Mouse (Mus musculus) lung, adult 2 months (tissue): ENCODE results near the gene Cers4. TPM values are rescaled to one million over a fixed set of nuclear protein-coding genes. Genes with fewer than 3 reads are reported as not detected.

ENCODE experiments used
- DNase-seq: peaks from one replicate; pipeline ENCODE4 v3.0.0; 2022
- H3K4me1 ChIP-seq: fragments of 200-500 bp; 2 replicates; pipeline ENCODE4 v1.6.1; 2011; ENCODE audit warnings: low read length; ENCODE audit not compliant: control insufficient read depth, insufficient read depth
- H3K4me3 ChIP-seq: fragments of 200-500 bp; replicated peaks from 2 replicates; pipeline ENCODE3; 2011; ENCODE audit warnings: low read depth, mild to moderate bottlenecking, control low read depth, low read length; ENCODE audit errors: extremely low read depth
- CTCF ChIP-seq: fragments of 200-500 bp; IDR thresholded peaks from 2 replicates; pipeline ENCODE4 v1.5.1; 2011; ENCODE audit warnings: mild to moderate bottlenecking, low read length, control low read depth; ENCODE audit not compliant: insufficient read depth
- POLR2A ChIP-seq: fragments of 200-500 bp; IDR thresholded peaks from 2 replicates; pipeline ENCODE4 v1.6.1; 2011; ENCODE audit warnings: low read depth, mild to moderate bottlenecking, control low read depth, low read length, borderline replicate concordance; ENCODE audit errors: extremely low read depth
- WGBS: fragments of 180-500 bp; shearing (Covaris S2); methylation state at CpG from one replicate; pipeline ENCODE4 v1.1.7; 2018; 5-methylcytosine and 5-hydroxymethylcytosine counted together
- polyA plus RNA-seq: library from polyadenylated mRNA; depleted of rRNA; stranded (reverse); fragments of >200 nt; gene quantifications from 2 replicates; pipeline ENCODE4 v1.2.3, GENCODE M21; 2012; rRNA removed

The Cers4 gene
- polyA plus RNA-seq, 1 experiment = 95.3 TPM

DNA sequence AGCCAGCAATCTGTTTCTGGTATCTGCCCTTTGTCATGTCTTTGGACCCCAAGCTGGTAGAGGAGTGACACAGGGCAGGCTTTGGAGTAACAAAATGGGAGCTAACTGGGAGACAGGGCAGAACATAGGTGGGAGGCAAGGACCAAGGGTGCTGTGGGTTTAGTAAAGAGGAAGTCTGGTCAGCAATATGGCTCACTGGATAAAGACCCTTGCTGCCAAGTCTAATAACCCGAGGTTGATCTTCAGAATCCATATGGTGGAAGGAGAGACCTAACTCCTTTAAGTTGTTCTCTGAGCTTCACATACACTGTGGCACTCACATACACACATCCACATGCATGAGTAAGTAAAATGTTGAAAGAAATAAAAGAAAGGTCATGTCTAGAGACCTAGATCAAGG lies 4.8 kb downstream of the Cers4 start:
- no peak for DNase-seq
- no peak overlapping the region for H3K4me3 ChIP-seq
- peaks cover 14% of the 10 kb centered on the region for H3K4me1 ChIP-seq
- 75% methylated on average over 1 of the region's 1 CpGs for WGBS
- TF ChIP-seq POLR2A = no peak

- no peak overlapping the region for H3K4me3 ChIP-seq
- peaks cover 5% of the 10 kb centered on the region for H3K4me1 ChIP-seq
- TF ChIP-seq CTCF (no peak), POLR2A (no peak)
- DNase-seq = no peak
- 89% methylated on average over 1 of the region's 1 CpGs for WGBS
Observed at GRCm38 (mm10) chr8:4505364-4505763, 12.5 kb downstream of the Cers4 start.

DNA sequence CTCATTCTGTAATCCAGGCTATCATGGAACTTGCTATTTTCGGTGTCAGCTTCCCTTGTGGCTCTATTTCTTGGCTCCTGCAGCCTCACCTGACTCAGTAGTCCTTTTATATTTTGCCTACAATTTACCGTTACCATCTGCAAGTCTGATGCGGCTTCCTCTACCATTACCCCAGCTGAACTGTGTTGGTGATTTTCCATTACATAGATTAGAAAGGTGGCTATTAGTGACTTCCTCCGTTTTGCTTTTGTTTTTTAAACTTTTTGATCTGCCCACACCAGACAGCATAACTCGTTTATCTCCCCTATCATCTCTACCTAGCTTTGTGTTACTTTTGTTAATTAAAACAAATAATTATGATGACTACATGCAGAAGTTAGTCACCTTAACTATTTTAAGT lies 14.7 kb downstream of the Cers4 start:
- Histone ChIP-seq H3K4me3 (no peak overlapping the region), H3K4me1 (peaks cover 21% of the 10 kb centered on the region)
- no peak for DNase-seq
- WGBS = 40% methylated on average over 5 of the region's 5 CpGs
- TF ChIP-seq CTCF = no peak
- TF ChIP-seq POLR2A = no peak

DNA sequence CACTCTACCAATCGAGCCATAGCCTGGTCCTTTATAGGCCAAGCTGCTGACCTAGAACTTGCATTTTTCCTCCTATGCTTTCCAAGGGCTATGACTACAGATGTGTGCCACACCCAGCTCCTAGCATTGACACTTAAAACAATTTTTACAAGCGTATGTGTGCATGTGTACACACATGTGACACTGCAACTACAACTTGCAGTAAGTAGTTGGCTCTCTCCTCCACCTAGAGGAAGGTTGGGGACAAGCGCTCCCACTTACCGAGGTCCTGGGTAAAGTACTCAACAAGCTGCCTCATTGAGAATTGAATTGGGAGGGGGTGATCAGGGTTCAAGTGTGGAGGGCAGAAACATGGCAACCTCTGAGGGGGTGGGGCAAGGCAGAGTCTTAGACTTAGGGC lies 18.0 kb downstream of the Cers4 start:
- WGBS = 62% methylated on average over 4 of the region's 4 CpGs
- no peak overlapping the region for H3K4me3 ChIP-seq
- 0 out of 2 replicates have a peak, but pooled peaks have one; percentile 29 for TF ChIP-seq CTCF
- TF ChIP-seq POLR2A = no peak
- no peak for DNase-seq
- H3K4me1 ChIP-seq = peaks cover 21% of the 10 kb centered on the region

- WGBS = 6% methylated on average over 2 of the region's 2 CpGs
- DNase-seq = no peak
- peaks cover 21% of the 10 kb centered on the region for H3K4me1 ChIP-seq
- no peak for TF ChIP-seq POLR2A
- no peak for TF ChIP-seq CTCF
- H3K4me3 ChIP-seq = no peak overlapping the region
Observed at GRCm38 (mm10) chr8:4511429-4512115, 18.7 kb downstream of the Cers4 start.

DNA sequence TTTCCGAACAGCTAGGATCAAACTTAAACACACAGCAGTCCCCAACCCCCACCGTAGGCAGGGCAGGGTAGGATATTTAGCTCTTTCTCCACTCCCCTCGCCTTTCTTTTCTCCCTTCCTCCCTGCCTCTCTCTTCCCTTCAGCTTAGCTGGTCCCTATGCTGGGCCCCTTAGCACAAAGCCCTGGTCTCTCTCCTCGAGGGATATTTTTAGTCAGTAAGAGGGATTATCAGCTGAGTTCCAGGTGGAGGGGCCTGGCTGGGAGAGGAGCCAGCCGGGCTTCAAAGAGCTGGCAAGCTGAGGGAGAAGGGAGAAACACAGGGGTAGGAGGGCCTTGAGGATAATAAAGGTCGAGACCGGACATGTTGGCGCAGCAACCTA lies 19.3 kb downstream of the Cers4 start:
- DNase-seq = no peak
- whole genome bisulfite sequencing = 25% methylated on average over 8 of the region's 8 CpGs
- TF ChIP-seq POLR2A (no peak), CTCF (no peak)
- Histone ChIP-seq H3K4me3 (no peak overlapping the region), H3K4me1 (peaks cover 21% of the 10 kb centered on the region)

DNA sequence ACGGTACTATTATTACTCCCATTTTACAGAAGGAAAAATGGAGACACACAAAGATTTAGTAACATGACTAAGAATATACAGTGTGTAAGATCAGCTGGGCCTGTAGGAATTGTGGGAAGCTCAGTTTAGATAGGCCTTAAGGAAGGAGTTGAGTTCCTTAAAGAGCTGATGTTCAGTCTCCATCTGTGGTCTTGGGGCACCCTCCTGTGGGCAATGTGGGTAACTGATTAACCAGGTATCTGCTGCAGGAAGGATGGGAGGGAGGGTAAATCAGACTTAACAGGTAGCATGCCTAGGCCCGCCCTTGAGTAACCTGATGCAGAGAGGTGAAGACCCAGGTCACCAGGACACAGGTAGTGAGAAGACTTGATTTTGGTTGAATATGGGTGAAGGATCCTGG lies 23.3 kb downstream of the Cers4 start:
- TF ChIP-seq CTCF (peak; percentile 55), POLR2A (no peak)
- DNase-seq = peak; percentile 51
- 86% methylated on average over 2 of the region's 2 CpGs for WGBS
- H3K4me1 ChIP-seq = peaks cover 9% of the 10 kb centered on the region
- no peak overlapping the region for H3K4me3 ChIP-seq

- no peak for TF ChIP-seq POLR2A
- TF ChIP-seq CTCF = no peak
- Histone ChIP-seq H3K4me3 (no peak overlapping the region), H3K4me1 (no peaks in the 10 kb centered on the region)
- no peak for DNase-seq
- WGBS = 49% methylated on average over 4 of the region's 4 CpGs
Observed at GRCm38 (mm10) chr8:4521472-4521871, 28.6 kb downstream of the Cers4 start.

- Histone ChIP-seq H3K4me1 (no peaks in the 10 kb centered on the region), H3K4me3 (no peak overlapping the region)
- 98% methylated on average over 10 of the region's 10 CpGs for WGBS
- TF ChIP-seq CTCF = no peak
- TF ChIP-seq POLR2A = no peak
- DNase-seq = no peak
Observed at GRCm38 (mm10) chr8:4523525-4523924, 30.7 kb downstream of the Cers4 start.

Other genes starting within 250 kb of the Cers4 start
- 22.7 and 56.3 TPM in 2 replicates for gene Tgfbr3l, start 244.8 kb upstream of the Cers4 start, polyA plus RNA-seq
- 25.0 and 34.5 TPM in 2 replicates for gene Snapc2, start 239.9 kb upstream of the Cers4 start, polyA plus RNA-seq
- gene Ctxn1, start 233.8 kb upstream of the Cers4 start, polyA plus RNA-seq = 33.4 and 41.4 TPM in 2 replicates
- gene Timm44, start 217.1 kb upstream of the Cers4 start, polyA plus RNA-seq = 32.9 and 44.6 TPM in 2 replicates
- 1.6 and 3.6 TPM in 2 replicates for gene Ccl25, start 167.8 kb upstream of the Cers4 start, polyA plus RNA-seq
- 21.1 and 23.9 TPM in 2 replicates for gene Elavl1, start 167.6 kb upstream of the Cers4 start, polyA plus RNA-seq
- 0.51 and 1.1 TPM in 2 replicates for gene Zfp958, start 120.1 kb downstream of the Cers4 start, polyA plus RNA-seq